Mouse (Mus musculus): ENCODE data around the gene Taf1a.

DNA sequence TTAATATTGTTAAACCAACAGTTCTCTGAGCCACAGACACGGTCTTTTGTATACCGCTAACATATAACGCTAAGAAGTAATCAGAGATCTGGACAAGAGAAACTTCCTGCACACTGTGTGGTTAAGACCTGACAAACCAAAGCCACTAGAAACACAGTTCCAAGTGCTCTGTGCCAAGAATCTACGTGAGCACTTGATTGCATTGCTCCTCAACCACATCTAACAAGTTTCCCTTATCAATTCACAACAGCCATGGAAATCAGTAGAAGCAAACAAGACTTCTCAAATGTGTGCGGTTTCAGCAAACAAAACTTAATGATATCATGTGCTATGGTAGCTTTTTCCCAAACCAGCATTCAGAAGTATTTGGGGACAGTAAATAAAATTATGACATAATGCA, 26.5 kb upstream of the Taf1a start:
- TF ChIP-seq CTCF (IDR thresholded peaks at IDR 0.05) (no peak), POLR2A (IDR thresholded peaks at IDR 0.05; ENCODE audit: insufficient read depth, low read depth, low read length) (no peak)
